Mouse (Mus musculus): ENCODE measurements around the gene Chn1.

Chn1 gene

GRCm38 (mm10) chr2:73560899-73561664 is 214.1 kb downstream of the Chn1 start:
- DNase-seq (ENCODE audit: low spot score in 2 of 2) = no peak
